Mouse (Mus musculus) CH12.LX (cell line): ENCODE results near the gene Gls2.

ENCODE experiments used
- CTCF ChIP-seq, 2 experiments: IDR thresholded peaks in 1 of 2; conservative IDR thresholded peaks in 1 of 2; 2 replicates each; pipeline ENCODE4 v1.5.1; 2011 to 2012; ENCODE audit warnings: low read depth in 2 of 2, low read length in 2 of 2, improper control_type of control experiment in 1 of 2, inconsistent platforms in 1 of 2, mild to moderate bottlenecking in 1 of 2, moderate library complexity in 1 of 2
- E2F4 ChIP-seq: IDR thresholded peaks from 2 replicates; pipeline ENCODE4 v1.6.1; 2011; ENCODE audit warnings: low read depth, low read length, improper control_type of control experiment; ENCODE audit not compliant: insufficient replicate concordance
- ELF1 ChIP-seq: IDR thresholded peaks from 2 replicates; pipeline ENCODE4 v1.6.1; 2014; ENCODE audit warnings: low read depth, mild to moderate bottlenecking, inconsistent platforms, low read length, improper control_type of control experiment
- EP300 ChIP-seq: IDR thresholded peaks from 2 replicates; pipeline ENCODE4 v1.6.1; 2011; ENCODE audit warnings: low read length, improper control_type of control experiment
- GABPA ChIP-seq: IDR thresholded peaks from 2 replicates; pipeline ENCODE4 v1.6.1; 2012; ENCODE audit warnings: low read depth, low read length, improper control_type of control experiment, inconsistent platforms; ENCODE audit not compliant: insufficient replicate concordance
- JUN ChIP-seq: IDR thresholded peaks from 2 replicates; pipeline ENCODE4 v1.6.1; 2011; ENCODE audit warnings: low read depth, mild to moderate bottlenecking, low read length, improper control_type of control experiment, moderate library complexity; ENCODE audit not compliant: insufficient read depth
- MAFK ChIP-seq: IDR thresholded peaks from 2 replicates; pipeline ENCODE4 v1.6.1; 2011; ENCODE audit warnings: low read length, improper control_type of control experiment; ENCODE audit not compliant: insufficient replicate concordance
- MAZ ChIP-seq: IDR thresholded peaks from 2 replicates; pipeline ENCODE4 v1.6.1; 2012; ENCODE audit warnings: low read depth, mild to moderate bottlenecking, inconsistent platforms, low read length, improper control_type of control experiment, moderate library complexity
- NELFE ChIP-seq: IDR thresholded peaks from 2 replicates; pipeline ENCODE4 v1.6.1; 2011; ENCODE audit warnings: low read depth, low read length, improper control_type of control experiment
- PAX5 ChIP-seq: IDR thresholded peaks from 2 replicates; pipeline ENCODE4 v1.6.1; 2012; ENCODE audit warnings: low read length, inconsistent platforms, mixed read lengths
- POLR2A ChIP-seq: IDR thresholded peaks from 2 replicates; pipeline ENCODE4 v1.6.1; 2011; ENCODE audit warnings: low read depth, mild to moderate bottlenecking, improper control_type of control experiment, low read length
- POLR2AphosphoS2 ChIP-seq: IDR thresholded peaks from 2 replicates; pipeline ENCODE4 v1.6.1; 2011; ENCODE audit warnings: low read depth, low read length, improper control_type of control experiment
- RAD21 ChIP-seq: IDR thresholded peaks from 2 replicates; pipeline ENCODE4 v1.6.1; 2011; ENCODE audit warnings: low read depth, mild to moderate bottlenecking, low read length, improper control_type of control experiment, moderate library complexity
- ZNF384 ChIP-seq: IDR thresholded peaks from 2 replicates; pipeline ENCODE4 v1.6.1; 2012; ENCODE audit warnings: low read depth, low read length, improper control_type of control experiment, inconsistent platforms

- no peak for TF ChIP-seq EP300
- peak; percentile 72 for TF ChIP-seq NELFE
- TF ChIP-seq POLR2AphosphoS2, result no peak; the same call in 1 of the 2 replicates
- TF ChIP-seq JUN, result no peak
- TF ChIP-seq ZNF384, result no peak
- TF ChIP-seq ELF1, result no peak
- no peak for TF ChIP-seq MAZ
- no peak for TF ChIP-seq MAFK
- no peak for TF ChIP-seq CTCF (conservative IDR thresholded peaks at IDR 0.05 in 1 of 2, IDR thresholded peaks at IDR 0.05 in 1 of 2; ENCODE audit: low read depth in 2 of 2, low read length in 2 of 2)
- TF ChIP-seq POLR2A, result peak; percentile 86
- no peak for TF ChIP-seq GABPA
- no peak for TF ChIP-seq PAX5
- no peak for TF ChIP-seq RAD21
- TF ChIP-seq E2F4, result peak; percentile 76; the same call in 1 of the 2 replicates
Measured at GRCm38 (mm10) chr10:128231697-128232419, 37.6 kb downstream of the Gls2 start, which contains the start of gene Timeless.
